Mouse (Mus musculus) heart, adult 2 months (tissue): ENCODE results near the gene Zfp972.
"Not testable (repeated sequence)": the region's sequence is repeated elsewhere in the genome, so short reads cannot be mapped to it uniquely, and the experiment has no call there.

Experiments
- CTCF ChIP-seq: fragments of 200-600 bp; IDR thresholded peaks from 2 replicates; pipeline ENCODE4 v1.8.1; 2022; ENCODE audit warnings: antibody characterized with exemption, mild to moderate bottlenecking, moderate library complexity
- EP300 ChIP-seq: fragments of 200-500 bp; IDR thresholded peaks from 2 replicates; pipeline ENCODE4 v1.6.1; 2011; ENCODE audit warnings: low read depth, low read length, control low read depth; ENCODE audit not compliant: insufficient read depth

- TF ChIP-seq EP300, CTCF: not testable (repeated sequence)
These were observed 31.3 kb upstream of the Zfp972 start for GRCm38 (mm10) chr2:177956734-177957133.
